Mouse (Mus musculus) stomach, postnatal 0 days (tissue): ENCODE data around the gene Lrmda.

ENCODE experiments used
- CTCF ChIP-seq: IDR thresholded peaks from 2 replicates; pipeline ENCODE4 v1.5.1; 2016; ENCODE audit warnings: antibody characterized with exemption, low read depth, mild to moderate bottlenecking, moderate library complexity
- EP300 ChIP-seq: optimal IDR thresholded peaks from 2 replicates; pipeline ENCODE3; 2016; ENCODE audit warnings: antibody characterized with exemption

DNA sequence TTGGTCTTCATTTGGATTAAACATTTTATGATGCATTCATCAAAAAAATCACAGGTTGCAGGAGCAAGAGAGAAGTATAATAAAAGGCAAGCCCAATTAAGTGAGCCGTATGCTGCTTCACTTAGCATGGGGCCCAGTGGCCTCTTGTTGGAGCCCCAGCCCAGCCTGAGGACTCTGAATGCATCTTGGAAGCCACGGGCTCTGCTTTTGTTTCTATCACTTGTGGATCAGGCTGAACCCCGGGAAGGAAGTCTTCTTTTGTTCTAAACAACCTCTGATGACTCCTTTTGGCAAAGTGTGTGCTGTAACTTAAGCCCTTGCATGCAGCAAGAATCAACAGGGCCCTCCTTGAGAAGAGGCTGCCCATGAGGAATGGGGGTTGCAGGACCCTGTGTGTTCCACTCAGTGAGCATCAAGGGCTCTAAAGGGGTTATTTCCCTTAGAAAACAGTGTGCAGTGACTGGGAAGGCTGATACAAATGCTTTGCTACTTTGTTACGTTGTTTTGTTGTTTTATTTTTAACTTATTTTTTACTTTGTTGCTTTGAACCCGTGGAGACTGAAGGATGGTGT lies 789.2 kb downstream of the Lrmda start:
- no peak for TF ChIP-seq CTCF
- no peak for TF ChIP-seq EP300
